Mouse (Mus musculus) limb, embryonic 15.5 days (tissue): ENCODE results near the gene Aire. TPM values are rescaled to one million over a fixed set of nuclear protein-coding genes. Genes with fewer than 3 reads are reported as not detected.
A peak's percentile ranks its signal among the peaks of the same experiment; 100 is the strongest.

Source experiments
- ATAC-seq: fragments of 200-750 bp; cut with Nextera tagmentation; 2 replicates; pipeline ENCODE4 v1.8.0; 2017; ENCODE audit warnings: low read depth, moderate TSS enrichment; ENCODE audit not compliant: insufficient number of reproducible peaks, low FRiP score, low TSS enrichment
- H3K27ac ChIP-seq: fragments of 300-500 bp; sonication (generic); 2 replicates; pipeline ENCODE4 v1.5.1; 2015; ENCODE audit warnings: moderate library complexity, mild to moderate bottlenecking, inconsistent platforms
- H3K27me3 ChIP-seq: fragments of 300-500 bp; sonication (generic); 2 replicates; pipeline ENCODE4 v1.6.1; 2015; ENCODE audit warnings: inconsistent platforms
- H3K36me3 ChIP-seq: fragments of 300-500 bp; sonication (generic); 2 replicates; pipeline ENCODE4 v1.6.1; 2015; ENCODE audit warnings: inconsistent platforms
- H3K4me1 ChIP-seq: fragments of 300-500 bp; sonication (generic); 2 replicates; pipeline ENCODE4 v1.6.1; 2015; ENCODE audit warnings: inconsistent platforms
- H3K4me2 ChIP-seq: fragments of 300-500 bp; sonication (generic); 2 replicates; pipeline ENCODE4 v1.6.1; 2015; ENCODE audit warnings: mild to moderate bottlenecking, inconsistent platforms
- H3K4me3 ChIP-seq: fragments of 300-500 bp; sonication (generic); 2 replicates; pipeline ENCODE4 v1.5.1; 2015; ENCODE audit warnings: mild to moderate bottlenecking, inconsistent platforms
- H3K9ac ChIP-seq: fragments of 300-500 bp; sonication (generic); 2 replicates; pipeline ENCODE4 v1.6.1; 2015; ENCODE audit warnings: inconsistent platforms
- H3K9me3 ChIP-seq: fragments of 300-500 bp; sonication (generic); 2 replicates; pipeline ENCODE4 v1.6.1; 2016; ENCODE audit warnings: inconsistent platforms
- WGBS: fragments of 180-500 bp; shearing (Covaris S2); methylation state at CpG from one replicate; pipeline ENCODE4 v1.1.7; 2015; 5-methylcytosine and 5-hydroxymethylcytosine counted together
- polyA plus RNA-seq: library from polyadenylated mRNA; unstranded; fragments of >200 nt; fragmentation: Nextera tagmentation; extraction: Ambion mirVana; gene quantifications from 2 replicates; pipeline ENCODE4 v1.2.1, GENCODE M21; 2015

The Aire gene
- polyA plus RNA-seq, 1 experiment from 2014 or later, result 0.28 TPM

GRCm38 (mm10) chr10:78077862-78078261, 34.5 kb upstream of the Aire start:
- no peak overlapping the region for H3K4me2 ChIP-seq
- H3K4me1 ChIP-seq, result no peaks in the 10 kb centered on the region
- no peaks in the 10 kb centered on the region for H3K36me3 ChIP-seq
- H3K4me3 ChIP-seq, result no peak overlapping the region
- H3K9ac ChIP-seq, result no peak overlapping the region
- no peak overlapping the region; the same call in 1 of the 2 replicates for H3K27ac ChIP-seq
- 69% methylated on average over 9 of the region's 9 CpGs for WGBS
- H3K27me3 ChIP-seq, result no peaks in the 10 kb centered on the region
- H3K9me3 ChIP-seq, result no peaks in the 10 kb centered on the region
- ATAC-seq, result no peak

DNA sequence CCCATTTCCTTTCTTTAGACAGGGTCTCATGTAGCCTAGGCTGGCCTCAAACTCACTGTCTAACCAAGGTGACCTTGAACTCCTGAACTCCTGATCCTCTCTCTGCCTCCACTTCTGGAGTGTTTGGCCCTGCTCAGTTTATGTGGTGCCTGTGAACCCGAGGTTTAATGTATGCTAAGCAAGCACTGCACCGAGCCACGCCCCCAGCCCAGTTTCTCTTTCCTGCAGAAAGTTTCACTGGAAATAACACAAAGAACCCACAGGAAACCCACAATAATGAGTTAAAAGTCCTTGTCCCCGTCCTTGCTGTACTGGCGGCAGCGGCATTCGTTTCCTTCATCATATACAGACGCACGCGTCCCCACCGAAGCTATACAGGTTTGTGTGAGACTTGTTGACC, 31.6 kb upstream of the Aire start:
- 80% methylated on average over 11 of the region's 11 CpGs for WGBS
- no peak for ATAC-seq

DNA sequence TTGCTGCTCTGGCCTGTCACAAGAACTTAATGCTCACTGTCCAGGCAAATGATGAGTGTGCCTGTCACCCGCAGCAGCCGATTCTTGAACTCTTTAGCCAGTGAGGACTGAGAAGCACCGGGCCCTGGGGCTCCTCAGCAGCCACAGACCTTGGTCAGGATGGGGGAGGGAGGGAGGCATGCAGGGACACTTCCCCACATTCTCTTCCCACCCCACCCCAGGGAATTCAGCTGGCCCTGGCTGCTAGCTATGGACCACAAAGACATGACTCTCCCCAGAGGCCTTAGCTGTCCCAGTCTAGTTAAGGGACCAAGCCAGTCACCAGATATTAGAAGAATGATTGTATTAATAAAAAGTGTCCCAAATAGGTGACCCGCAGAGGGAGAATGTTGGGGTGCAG, 30.7 kb upstream of the Aire start:
- Histone ChIP-seq H3K36me3 (no peaks in the 10 kb centered on the region), H3K4me3 (no peak overlapping the region), H3K27ac (no peak overlapping the region), H3K27me3 (peaks cover 5% of the 10 kb centered on the region; the same call in 1 of the 2 replicates), H3K9ac (no peak overlapping the region), H3K4me2 (no peak overlapping the region), H3K4me1 (peaks cover 9% of the 10 kb centered on the region), H3K9me3 (no peaks in the 10 kb centered on the region)
- ATAC-seq, result no peak
- 84% methylated on average over 4 of the region's 4 CpGs for WGBS

More for the DNA sequence above, 31.6 kb upstream of the Aire start:
- Histone ChIP-seq H3K27me3 (peaks cover 2% of the 10 kb centered on the region; the same call in 1 of the 2 replicates), H3K4me3 (no peak overlapping the region), H3K27ac (no peak overlapping the region), H3K9me3 (no peaks in the 10 kb centered on the region), H3K4me1 (peaks cover 1% of the 10 kb centered on the region), H3K9ac (no peak overlapping the region), H3K36me3 (no peaks in the 10 kb centered on the region), H3K4me2 (no peak overlapping the region)

- peaks cover 14% of the 10 kb centered on the region for H3K27me3 ChIP-seq
- H3K27ac ChIP-seq, result peak within 1 kb of the TSS; percentile 38; the same call in 1 of the 2 replicates
- under 1% methylated on average over 66 of the region's 66 CpGs for WGBS
- H3K9ac ChIP-seq, result peak within 1 kb of the TSS; percentile 46
- no peaks in the 10 kb centered on the region for H3K36me3 ChIP-seq
- ATAC-seq, result peak; percentile 77
- H3K4me2 ChIP-seq, result peak within 1 kb of the TSS; percentile 96
- H3K9me3 ChIP-seq, result no peaks in the 10 kb centered on the region
- peaks cover 14% of the 10 kb centered on the region for H3K4me1 ChIP-seq
- peak within 1 kb of the TSS; percentile 61 for H3K4me3 ChIP-seq
These were observed 25.9 kb upstream of the Aire start, which contains the start of gene Icosl for GRCm38 (mm10) chr10:78069101-78070011. TSS of gene Icosl (plus strand) at chr10:78069302.

GRCm38 (mm10) chr10:78068541-78068940, 25.1 kb upstream of the Aire start:
- no peak for ATAC-seq
- H3K4me2 ChIP-seq, result peak overlapping the region; percentile 96
- H3K27ac ChIP-seq, result no peak overlapping the region
- peak overlapping the region; percentile 61 for H3K4me3 ChIP-seq
- 15% methylated on average over 11 of the region's 11 CpGs for WGBS
- H3K27me3 ChIP-seq, result peaks cover 14% of the 10 kb centered on the region
- H3K4me1 ChIP-seq, result peaks cover 14% of the 10 kb centered on the region
- H3K9me3 ChIP-seq, result no peaks in the 10 kb centered on the region
- H3K9ac ChIP-seq, result no peak overlapping the region
- no peaks in the 10 kb centered on the region for H3K36me3 ChIP-seq

GRCm38 (mm10) chr10:78067226-78067625, 23.8 kb upstream of the Aire start:
- H3K4me2 ChIP-seq, result no peak overlapping the region
- no peaks in the 10 kb centered on the region for H3K36me3 ChIP-seq
- no peak overlapping the region for H3K27ac ChIP-seq
- no peak overlapping the region for H3K9ac ChIP-seq
- WGBS, result 35% methylated on average over 4 of the region's 4 CpGs
- H3K27me3 ChIP-seq, result peaks cover 14% of the 10 kb centered on the region
- no peak for ATAC-seq
- H3K4me1 ChIP-seq, result peaks cover 14% of the 10 kb centered on the region
- no peaks in the 10 kb centered on the region for H3K9me3 ChIP-seq
- H3K4me3 ChIP-seq, result no peak overlapping the region

DNA sequence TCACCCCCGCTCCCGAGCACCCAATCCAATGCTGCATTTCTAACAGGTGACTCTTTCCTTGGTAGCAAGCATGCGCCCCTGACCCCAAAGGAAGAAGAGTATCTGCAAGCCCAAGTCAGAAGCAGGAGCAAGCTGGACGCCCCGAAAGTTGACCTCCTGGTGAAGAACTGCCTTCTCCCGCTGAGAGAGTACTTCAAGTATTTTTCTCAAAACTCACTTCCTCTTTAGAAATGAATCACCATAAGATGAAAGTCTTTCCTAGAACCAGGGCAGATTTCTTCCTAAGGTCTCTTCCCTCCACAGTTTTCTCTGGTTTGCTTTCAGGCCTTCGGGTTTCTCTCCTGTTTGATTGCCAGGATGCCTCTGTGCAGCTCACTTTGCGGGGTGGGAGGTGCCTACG, 19.7 kb upstream of the Aire start:
- H3K27ac ChIP-seq, result no peak overlapping the region
- no peak overlapping the region for H3K4me3 ChIP-seq
- H3K27me3 ChIP-seq, result peaks cover 9% of the 10 kb centered on the region; the same call in 1 of the 2 replicates
- H3K9ac ChIP-seq, result no peak overlapping the region
- no peaks in the 10 kb centered on the region for H3K4me1 ChIP-seq
- WGBS, result 87% methylated on average over 9 of the region's 9 CpGs
- no peaks in the 10 kb centered on the region for H3K36me3 ChIP-seq
- no peak overlapping the region for H3K4me2 ChIP-seq
- no peaks in the 10 kb centered on the region for H3K9me3 ChIP-seq
- no peak for ATAC-seq

- no peaks in the 10 kb centered on the region for H3K9me3 ChIP-seq
- no peak overlapping the region for H3K4me2 ChIP-seq
- H3K27ac ChIP-seq, result no peak overlapping the region
- no peak overlapping the region for H3K9ac ChIP-seq
- ATAC-seq, result no peak
- H3K4me3 ChIP-seq, result no peak overlapping the region
- H3K4me1 ChIP-seq, result peaks cover 10% of the 10 kb centered on the region
- no peaks in the 10 kb centered on the region for H3K36me3 ChIP-seq
- 77% methylated on average over 8 of the region's 8 CpGs for WGBS
- H3K27me3 ChIP-seq, result no peaks in the 10 kb centered on the region
These were observed 13.6 kb upstream of the Aire start for GRCm38 (mm10) chr10:78057056-78057455.

DNA sequence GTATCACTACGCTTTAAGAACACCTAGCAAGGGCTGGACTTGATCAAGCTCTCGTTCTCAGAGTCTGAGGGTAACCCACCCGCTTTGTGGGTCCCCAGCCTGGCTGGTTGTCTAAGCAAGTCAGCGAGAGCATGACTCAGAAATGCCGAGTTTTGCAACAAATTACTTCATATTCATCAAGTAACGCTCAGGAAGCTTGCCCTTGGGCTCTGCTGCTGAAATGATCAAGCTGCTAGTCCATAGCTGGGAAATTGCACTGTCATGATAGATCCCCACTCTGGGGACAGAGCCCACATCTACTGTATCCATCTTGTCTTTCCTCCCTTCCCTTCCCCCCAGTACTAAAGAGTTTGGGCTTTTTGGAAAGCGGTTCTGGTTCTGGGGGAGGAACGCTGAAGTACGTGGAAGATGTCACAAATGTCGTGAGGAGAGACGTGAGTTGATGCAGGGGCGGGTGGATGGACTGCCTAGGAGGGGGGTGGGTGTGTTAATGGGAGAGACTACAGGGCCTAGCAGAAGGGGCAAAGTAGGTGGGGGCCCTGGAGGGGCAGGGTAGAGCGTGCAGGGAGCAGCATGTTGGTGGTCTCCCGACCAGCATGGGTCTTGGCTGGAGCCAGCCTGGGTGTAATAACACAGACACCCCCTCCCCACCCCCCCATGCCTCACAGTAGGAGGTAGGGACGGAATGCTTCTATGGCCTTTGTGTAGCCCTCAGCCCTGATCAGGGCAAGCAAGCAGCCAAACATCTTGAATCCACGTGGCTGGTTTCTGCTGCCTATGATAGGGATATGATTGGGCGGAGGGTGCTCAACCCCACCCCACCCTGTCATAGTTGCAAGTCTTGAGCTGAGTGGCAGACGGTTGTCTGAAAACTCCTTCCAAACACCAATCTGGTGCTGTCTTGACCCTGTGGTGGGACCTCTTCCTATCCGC, 11.5 kb upstream of the Aire start:
- Histone ChIP-seq H3K36me3 (no peaks in the 10 kb centered on the region), H3K27ac (no peak overlapping the region), H3K9ac (no peak overlapping the region), H3K9me3 (no peaks in the 10 kb centered on the region), H3K27me3 (no peaks in the 10 kb centered on the region), H3K4me1 (peaks cover 10% of the 10 kb centered on the region), H3K4me2 (no peak overlapping the region), H3K4me3 (no peak overlapping the region)
- WGBS, result 55% methylated on average over 19 of the region's 19 CpGs
- ATAC-seq, result peak; percentile 57; the same call in 1 of the 2 replicates

- WGBS, result 57% methylated on average over 11 of the region's 11 CpGs
- no peak overlapping the region for H3K4me2 ChIP-seq
These were observed 6.2 kb upstream of the Aire start for GRCm38 (mm10) chr10:78049519-78050035.

GRCm38 (mm10) chr10:78048061-78048730, 4.8 kb upstream of the Aire start:
- Histone ChIP-seq H3K4me1 (peaks cover 6% of the 10 kb centered on the region), H3K27ac (no peak overlapping the region), H3K4me3 (no peak overlapping the region), H3K9me3 (no peaks in the 10 kb centered on the region), H3K36me3 (no peaks in the 10 kb centered on the region), H3K4me2 (no peak overlapping the region), H3K9ac (no peak overlapping the region), H3K27me3 (0 out of 2 replicates have a peak, but pooled peaks cover 2% of the 10 kb centered on the region)
- 81% methylated on average over 9 of the region's 10 CpGs for WGBS
- no peak for ATAC-seq

More at GRCm38 (mm10) chr10:78049519-78050035, 6.2 kb upstream of the Aire start:
- no peak overlapping the region for H3K27ac ChIP-seq
- H3K4me1 ChIP-seq, result peaks cover under 1% of the 10 kb centered on the region; the same call in 1 of the 2 replicates
- no peak overlapping the region for H3K9ac ChIP-seq
- ATAC-seq, result no peak
- no peaks in the 10 kb centered on the region for H3K9me3 ChIP-seq
- no peaks in the 10 kb centered on the region for H3K36me3 ChIP-seq
- H3K4me3 ChIP-seq, result no peak overlapping the region
- H3K27me3 ChIP-seq, result no peaks in the 10 kb centered on the region
